Mouse (Mus musculus) layer of hippocampus, adult 9-11 months (tissue): ENCODE results near the gene Wdr74.
A peak's percentile ranks its signal among the peaks of the same experiment; 100 is the strongest.

ENCODE experiments used
- DNase-seq: peaks from one replicate; pipeline ENCODE4 v3.0.0; 2022

Gene Wdr74

GRCm38 (mm10) chr19:8747368-8747767, 11.7 kb downstream of the Wdr74 start:
- no peak for DNase-seq

GRCm38 (mm10) chr19:8755652-8756051, 20.0 kb downstream of the Wdr74 start:
- no peak for DNase-seq

- DNase-seq: peak; percentile 92
Measured at GRCm38 (mm10) chr19:8756635-8757387, 21.2 kb downstream of the Wdr74 start, which contains the start of gene Nxf1. TSS of gene Nxf1 (plus strand) at chr19:8757073.

- DNase-seq: no peak
Measured at GRCm38 (mm10) chr19:8757471-8757998, 21.9 kb downstream of the Wdr74 start.

- no peak for DNase-seq
Measured at GRCm38 (mm10) chr19:8758899-8759298, 23.3 kb downstream of the Wdr74 start.

GRCm38 (mm10) chr19:8760757-8761156, 25.1 kb downstream of the Wdr74 start:
- no peak for DNase-seq

- DNase-seq: no peak
Measured at GRCm38 (mm10) chr19:8763276-8763675, 27.6 kb downstream of the Wdr74 start.

GRCm38 (mm10) chr19:8765562-8765961, 29.9 kb downstream of the Wdr74 start:
- DNase-seq: no peak

GRCm38 (mm10) chr19:8770567-8771270, 35.1 kb downstream of the Wdr74 start, which contains the start of gene Tmem223:
TSS of gene Tmem223 (plus strand) at chr19:8770996.
- peak; percentile 82 for DNase-seq

- no peak for DNase-seq
Measured at GRCm38 (mm10) chr19:8772996-8773395, 37.4 kb downstream of the Wdr74 start.

- no peak for DNase-seq
Measured at GRCm38 (mm10) chr19:8773409-8773808, 37.8 kb downstream of the Wdr74 start.

GRCm38 (mm10) chr19:8774086-8774835, 38.6 kb downstream of the Wdr74 start, which contains the start of gene Tmem179b:
TSS of gene Tmem179b (minus strand) at chr19:8774467.
- DNase-seq: peak; percentile 96

- no peak for DNase-seq
Measured at GRCm38 (mm10) chr19:8774951-8775421, 39.4 kb downstream of the Wdr74 start.

- DNase-seq: peak; percentile 96
Measured at GRCm38 (mm10) chr19:8786008-8786781, 50.6 kb downstream of the Wdr74 start, which contains the start of gene Taf6l. TSS of gene Taf6l (minus strand) at chr19:8786417.

GRCm38 (mm10) chr19:8788521-8788920, 52.9 kb downstream of the Wdr74 start:
- DNase-seq: no peak

GRCm38 (mm10) chr19:8789171-8789570, 53.5 kb downstream of the Wdr74 start:
- DNase-seq: peak; percentile 57

GRCm38 (mm10) chr19:8790171-8790570, 54.5 kb downstream of the Wdr74 start:
- DNase-seq: no peak
